Mouse (Mus musculus) CH12.LX (cell line): ENCODE results near the gene Cul9. TPM values are rescaled to one million over a fixed set of nuclear protein-coding genes. Genes with fewer than 3 reads are reported as not detected.

Experiments
- DNase-seq: peaks from one replicate; pipeline ENCODE4 v3.0.0-alpha.2; 2013; ENCODE audit errors: extremely low read depth
- H3K27ac ChIP-seq: 2 replicates; pipeline ENCODE4 v1.5.1; 2012; ENCODE audit warnings: low read depth, mild to moderate bottlenecking, control low read depth, moderate library complexity; ENCODE audit not compliant: insufficient read depth
- H3K27me3 ChIP-seq: replicated peaks from 2 replicates; pipeline ENCODE3; 2012; ENCODE audit warnings: inconsistent platforms
- H3K36me3 ChIP-seq, 2 experiments: replicated peaks in 1 of 2; 2 replicates each; pipeline versions ENCODE3 to v1.6.1; 2012; ENCODE audit warnings: inconsistent platforms in 1 of 2, low read length in 1 of 2, mild to moderate bottlenecking in 1 of 2, mixed read lengths in 1 of 2, moderate library complexity in 1 of 2; ENCODE audit not compliant: control insufficient read depth in 1 of 2, insufficient read depth in 1 of 2
- H3K4me1 ChIP-seq, 2 experiments: 2 replicates each; pipeline ENCODE4 v1.6.1; 2012; ENCODE audit warnings: inconsistent platforms in 1 of 2, moderate library complexity in 1 of 2; ENCODE audit not compliant: insufficient read depth in 2 of 2, control insufficient read depth in 1 of 2
- H3K4me2 ChIP-seq: 2 replicates; pipeline ENCODE4 v1.6.1; 2012; ENCODE audit warnings: low read depth, mild to moderate bottlenecking, control low read depth; ENCODE audit not compliant: poor library complexity, insufficient read depth, severe bottlenecking
- H3K4me3 ChIP-seq, 3 experiments: fragments of 150-350 bp in 1 of 3; sonication (generic) in 1 of 3; replicated peaks in 1 of 3; 2 replicates each; pipeline versions ENCODE3 to v1.5.1; 2011 to 2012; ENCODE audit warnings: low read depth in 2 of 3, low read length in 2 of 3, mild to moderate bottlenecking in 2 of 3, moderate library complexity in 2 of 3, control low read depth in 1 of 3, improper control_type of control experiment in 1 of 3, inconsistent platforms in 1 of 3, mixed read lengths in 1 of 3; ENCODE audit not compliant: poor library complexity in 1 of 3
- H3K79me2 ChIP-seq: replicated peaks from 2 replicates; pipeline ENCODE4 v1.6.1; 2012; ENCODE audit warnings: mild to moderate bottlenecking, moderate library complexity; ENCODE audit not compliant: control insufficient read depth, poor library complexity, insufficient read depth, severe bottlenecking; ENCODE audit errors: extremely low read depth
- H3K9ac ChIP-seq: 2 replicates; pipeline ENCODE4 v1.6.1; 2012; ENCODE audit warnings: low read depth, mild to moderate bottlenecking, control low read depth, moderate library complexity; ENCODE audit not compliant: insufficient read depth
- H3K9me3 ChIP-seq: replicated peaks from 2 replicates; pipeline ENCODE3; 2012; ENCODE audit warnings: low read length, inconsistent platforms, mixed read lengths
- BHLHE40 ChIP-seq: IDR thresholded peaks from 2 replicates; pipeline ENCODE4 v1.6.1; 2011; ENCODE audit warnings: mild to moderate bottlenecking, low read depth, low read length, improper control_type of control experiment
- CHD1 ChIP-seq: IDR thresholded peaks from 2 replicates; pipeline ENCODE4 v1.6.1; 2012; ENCODE audit warnings: low read depth, low read length, improper control_type of control experiment, inconsistent platforms
- CTCF ChIP-seq, 2 experiments: IDR thresholded peaks in 1 of 2; conservative IDR thresholded peaks in 1 of 2; 2 replicates each; pipeline ENCODE4 v1.5.1; 2011 to 2012; ENCODE audit warnings: low read depth in 2 of 2, low read length in 2 of 2, improper control_type of control experiment in 1 of 2, inconsistent platforms in 1 of 2, mild to moderate bottlenecking in 1 of 2, moderate library complexity in 1 of 2
- E2F4 ChIP-seq: IDR thresholded peaks from 2 replicates; pipeline ENCODE4 v1.6.1; 2011; ENCODE audit warnings: low read depth, low read length, improper control_type of control experiment; ENCODE audit not compliant: insufficient replicate concordance
- ELF1 ChIP-seq: IDR thresholded peaks from 2 replicates; pipeline ENCODE4 v1.6.1; 2014; ENCODE audit warnings: low read depth, mild to moderate bottlenecking, inconsistent platforms, low read length, improper control_type of control experiment
- ETS1 ChIP-seq: conservative IDR thresholded peaks from 2 replicates; pipeline ENCODE4 v1.6.1; 2012; ENCODE audit warnings: low read depth, mild to moderate bottlenecking, inconsistent platforms, low read length, improper control_type of control experiment, moderate library complexity
- GABPA ChIP-seq: IDR thresholded peaks from 2 replicates; pipeline ENCODE4 v1.6.1; 2012; ENCODE audit warnings: low read depth, low read length, improper control_type of control experiment, inconsistent platforms; ENCODE audit not compliant: insufficient replicate concordance
- HCFC1 ChIP-seq: IDR thresholded peaks from 2 replicates; pipeline ENCODE4 v1.6.1; 2012; ENCODE audit warnings: low read depth, mild to moderate bottlenecking, inconsistent platforms, low read length, improper control_type of control experiment
- IRF4 ChIP-seq: IDR thresholded peaks from 2 replicates; pipeline ENCODE4 v1.6.1; 2014; ENCODE audit warnings: low read depth, mild to moderate bottlenecking, inconsistent platforms, low read length, improper control_type of control experiment
- JUN ChIP-seq: IDR thresholded peaks from 2 replicates; pipeline ENCODE4 v1.6.1; 2011; ENCODE audit warnings: low read depth, mild to moderate bottlenecking, low read length, improper control_type of control experiment, moderate library complexity; ENCODE audit not compliant: insufficient read depth
- MAFK ChIP-seq: IDR thresholded peaks from 2 replicates; pipeline ENCODE4 v1.6.1; 2011; ENCODE audit warnings: low read length, improper control_type of control experiment; ENCODE audit not compliant: insufficient replicate concordance
- MAX ChIP-seq: IDR thresholded peaks from 2 replicates; pipeline ENCODE4 v1.6.1; 2011; ENCODE audit warnings: low read length, improper control_type of control experiment
- MAZ ChIP-seq: IDR thresholded peaks from 2 replicates; pipeline ENCODE4 v1.6.1; 2012; ENCODE audit warnings: low read depth, mild to moderate bottlenecking, inconsistent platforms, low read length, improper control_type of control experiment, moderate library complexity
- MEF2A ChIP-seq: IDR thresholded peaks from 2 replicates; pipeline ENCODE4 v1.6.1; 2014; ENCODE audit warnings: low read depth, mild to moderate bottlenecking, inconsistent platforms, low read length, improper control_type of control experiment, borderline replicate concordance
- MXI1 ChIP-seq: IDR thresholded peaks from 2 replicates; pipeline ENCODE4 v1.6.1; 2011; ENCODE audit warnings: mild to moderate bottlenecking, low read depth, low read length, improper control_type of control experiment
- MYC ChIP-seq: IDR thresholded peaks from 2 replicates; pipeline ENCODE4 v1.6.1; 2011; ENCODE audit warnings: low read depth, mild to moderate bottlenecking, improper control_type of control experiment, low read length
- NELFE ChIP-seq: IDR thresholded peaks from 2 replicates; pipeline ENCODE4 v1.6.1; 2011; ENCODE audit warnings: low read depth, low read length, improper control_type of control experiment
- NRF1 ChIP-seq: IDR thresholded peaks from 2 replicates; pipeline ENCODE4 v1.6.1; 2014; ENCODE audit warnings: low read depth, mild to moderate bottlenecking, inconsistent platforms, low read length, improper control_type of control experiment, moderate library complexity
- PAX5 ChIP-seq: IDR thresholded peaks from 2 replicates; pipeline ENCODE4 v1.6.1; 2012; ENCODE audit warnings: low read length, inconsistent platforms, mixed read lengths
- POLR2AphosphoS2 ChIP-seq: IDR thresholded peaks from 2 replicates; pipeline ENCODE4 v1.6.1; 2011; ENCODE audit warnings: low read depth, low read length, improper control_type of control experiment
- RAD21 ChIP-seq: IDR thresholded peaks from 2 replicates; pipeline ENCODE4 v1.6.1; 2011; ENCODE audit warnings: low read depth, mild to moderate bottlenecking, low read length, improper control_type of control experiment, moderate library complexity
- SIN3A ChIP-seq: IDR thresholded peaks from 2 replicates; pipeline ENCODE4 v1.6.1; 2012; ENCODE audit warnings: low read length, improper control_type of control experiment, inconsistent platforms
- SMC3 ChIP-seq: IDR thresholded peaks from 2 replicates; pipeline ENCODE4 v1.6.1; 2011; ENCODE audit warnings: low read depth, low read length, improper control_type of control experiment
- TCF12 ChIP-seq: IDR thresholded peaks from 2 replicates; pipeline ENCODE4 v1.6.1; 2014; ENCODE audit warnings: low read depth, mild to moderate bottlenecking, inconsistent platforms, low read length, improper control_type of control experiment
- USF1 ChIP-seq: IDR thresholded peaks from 2 replicates; pipeline ENCODE4 v1.6.1; 2014; ENCODE audit warnings: low read depth, mild to moderate bottlenecking, inconsistent platforms, low read length, improper control_type of control experiment
- USF2 ChIP-seq: conservative IDR thresholded peaks from 2 replicates; pipeline ENCODE4 v1.6.1; 2011; ENCODE audit warnings: low read depth, low read length, improper control_type of control experiment
- ZC3H11A ChIP-seq: IDR thresholded peaks from 2 replicates; pipeline ENCODE4 v1.6.1; 2012; ENCODE audit warnings: low read depth, mild to moderate bottlenecking, inconsistent platforms, low read length, improper control_type of control experiment
- ZMIZ1 ChIP-seq: IDR thresholded peaks from 2 replicates; pipeline ENCODE4 v1.6.1; 2012; ENCODE audit warnings: low read depth, mild to moderate bottlenecking, inconsistent platforms, low read length, improper control_type of control experiment
- ZNF384 ChIP-seq: IDR thresholded peaks from 2 replicates; pipeline ENCODE4 v1.6.1; 2012; ENCODE audit warnings: low read depth, low read length, improper control_type of control experiment, inconsistent platforms
- dilution Hi-C: fragments of 300-500 bp; cut with MboI; formaldehyde crosslinking; loops from 2 replicates; pipeline ENCODE4 v1.14.3; 2020; ENCODE audit warnings: low sequenced_read_pairs; ENCODE audit not compliant: extremely low pct_unique_long_range_greater_than_20kb, extremely low pct_ligation_motif_present
- in situ Hi-C: fragments of 300-500 bp; cut with MboI; formaldehyde crosslinking; loops from 3 replicates; pipeline ENCODE4 v1.14.3; 2019; ENCODE audit warnings: low sequenced_read_pairs, low pct_ligation_motif_present, low pct_unique_long_range_greater_than_20kb, mixed read lengths
- polyA plus RNA-seq: library from polyadenylated mRNA; unstranded; fragments of >175 nt; gene quantifications from 2 replicates; pipeline ENCODE4 v1.2.1, GENCODE M21; 2012; ENCODE audit warnings: low read depth; ENCODE audit not compliant: insufficient read length
- total RNA-seq, 2 experiments: library from RNA; depleted of rRNA; stranded (reverse); fragments of 300-350 nt in 1 of 2; fragments of >200 nt in 1 of 2; gene quantifications; 2 replicates each; pipeline ENCODE4 v1.2.3; 2012 to 2014

Gene Cul9
- total and polyA plus RNA-seq, 3 experiments: 0.08 to 0.27 TPM; not detected in 1

GRCm38 (mm10) chr17:46497956-46498355, 48.2 kb downstream of the Cul9 start:
- in situ Hi-C loops: no loop called here
- Histone ChIP-seq H3K79me2 (no peaks in the 10 kb centered on the region), H3K27ac (no peak overlapping the region), H3K27me3 (peaks cover 34% of the 10 kb centered on the region), H3K36me3 (peaks cover 0 to 35% of the 10 kb centered on the region in 2 experiments), H3K4me3 (no peak overlapping the region), H3K9ac (no peak overlapping the region), H3K9me3 (no peaks in the 10 kb centered on the region), H3K4me2 (no peak overlapping the region), H3K4me1 (peaks cover 4 to 13% of the 10 kb centered on the region in 2 experiments; a peak in 3 of 4 replicates)
- DNase-seq: no peak
- dilution Hi-C loops: no loop called here
- TF ChIP-seq JUN: no peak
- TF ChIP-seq CTCF (conservative IDR thresholded peaks at IDR 0.05 in 1 of 2, IDR thresholded peaks at IDR 0.05 in 1 of 2; ENCODE audit: low read depth in 2 of 2, low read length in 2 of 2): no peak
- TF ChIP-seq PAX5: no peak
- 0 out of 2 replicates have a peak, but pooled peaks have one; percentile 16 for TF ChIP-seq BHLHE40
- TF ChIP-seq, all 38 proteins: peak for 1

- Histone ChIP-seq H3K27ac (no peak within 1 kb of the TSS), H3K9ac (peak within 1 kb of the TSS; percentile 34; the same call in 1 of the 2 replicates)
- dilution Hi-C loops: no loop called here
- TF ChIP-seq MEF2A (no peak), USF2 (peak; percentile 81), USF1 (peak; percentile 86), MAFK (no peak), ZMIZ1 (peak; percentile 41; the same call in 1 of the 2 replicates), MAZ (no peak), TCF12 (peak; percentile 30; the same call in 1 of the 2 replicates), PAX5 (no peak), MYC (peak; percentile 73; the same call in 1 of the 2 replicates), HCFC1 (no peak), GABPA (no peak), SMC3 (no peak), SIN3A (peak; percentile 53; the same call in 1 of the 2 replicates), CHD1 (no peak), RAD21 (no peak), MAX (peak; percentile 80; the same call in 1 of the 2 replicates), BHLHE40 (peak; percentile 68), ELF1 (no peak), JUN (no peak), E2F4 (no peak), ETS1 (no peak), ZNF384 (no peak), POLR2AphosphoS2 (no peak), NRF1 (no peak), NELFE (peak; percentile 41; the same call in 1 of the 2 replicates), CTCF (conservative IDR thresholded peaks at IDR 0.05 in 1 of 2, IDR thresholded peaks at IDR 0.05 in 1 of 2; ENCODE audit: low read depth in 2 of 2, low read length in 2 of 2) (no peak), MXI1 (peak; percentile 52; the same call in 1 of the 2 replicates), IRF4 (no peak), ZC3H11A (no peak)
These were observed 49.4 kb downstream of the Cul9 start, which contains the start of gene Dnph1 for GRCm38 (mm10) chr17:46496623-46497434. Dnph1 (plus strand) TSS chr17:46496711.

More at GRCm38 (mm10) chr17:46496623-46497434, 49.4 kb downstream of the Cul9 start, which contains the start of gene Dnph1:
- in situ Hi-C loops: no loop called here
- Histone ChIP-seq H3K4me3 (peak within 1 kb of the TSS; percentile 21 to 67 (median 55)), H3K4me1 (peaks cover 4 to 13% of the 10 kb centered on the region in 2 experiments; a peak in 3 of 4 replicates), H3K36me3 (peaks cover 0 to 32% of the 10 kb centered on the region in 2 experiments), H3K27me3 (peaks cover 42% of the 10 kb centered on the region), H3K9me3 (no peaks in the 10 kb centered on the region), H3K4me2 (peak within 1 kb of the TSS; percentile 23; the same call in 1 of the 2 replicates), H3K79me2 (no peaks in the 10 kb centered on the region)
- peak; percentile 82 for DNase-seq
